Mouse (Mus musculus) stomach, postnatal 0 days (tissue): ENCODE results near the gene Hoxb7. TPM values are rescaled to one million over a fixed set of nuclear protein-coding genes. Genes with fewer than 3 reads are reported as not detected.

Experiments used
- ATAC-seq: fragments of 200-750 bp; cut with Nextera tagmentation; 2 replicates; pipeline ENCODE4 v1.8.0; 2017; ENCODE audit not compliant: low FRiP score, low TSS enrichment
- DNase-seq: peaks from one replicate; pipeline ENCODE4 v3.0.0-alpha.2; 2016; ENCODE audit warnings: low spot score
- H3K27ac ChIP-seq: fragments of 300-500 bp; sonication (generic); replicated peaks from 2 replicates; pipeline ENCODE4 v1.5.1; 2014; ENCODE audit warnings: mild to moderate bottlenecking, control low read depth
- H3K27me3 ChIP-seq: fragments of 300-500 bp; sonication (generic); 2 replicates; pipeline ENCODE4 v1.6.1; 2014; ENCODE audit warnings: low read length; ENCODE audit not compliant: control insufficient read depth, insufficient read depth
- H3K36me3 ChIP-seq: fragments of 300-500 bp; sonication (generic); 2 replicates; pipeline ENCODE4 v1.6.1; 2014; ENCODE audit warnings: low read length, mixed read lengths; ENCODE audit not compliant: control insufficient read depth, insufficient read depth
- H3K4me1 ChIP-seq: fragments of 300-500 bp; sonication (generic); replicated peaks from 2 replicates; pipeline ENCODE4 v1.6.1; 2014; ENCODE audit warnings: antibody characterized with exemption; ENCODE audit not compliant: control insufficient read depth, insufficient read depth
- H3K4me2 ChIP-seq: fragments of 300-500 bp; sonication (generic); replicated peaks from 2 replicates; pipeline ENCODE4 v1.6.1; 2014; ENCODE audit warnings: low read depth, mild to moderate bottlenecking, control low read depth, moderate library complexity
- H3K4me3 ChIP-seq: fragments of 300-500 bp; sonication (generic); 2 replicates; pipeline ENCODE4 v1.5.1; 2014; ENCODE audit warnings: low read depth, low read length, control low read depth
- H3K9ac ChIP-seq: fragments of 300-500 bp; sonication (generic); 2 replicates; pipeline ENCODE4 v1.6.1; 2014; ENCODE audit warnings: mild to moderate bottlenecking, low read length, control low read depth, mixed read lengths
- H3K9me3 ChIP-seq: fragments of 300-500 bp; sonication (generic); 2 replicates; pipeline ENCODE4 v1.6.1; 2016; ENCODE audit warnings: low read length; ENCODE audit not compliant: control insufficient read depth
- CTCF ChIP-seq: IDR thresholded peaks from 2 replicates; pipeline ENCODE4 v1.5.1; 2016; ENCODE audit warnings: antibody characterized with exemption, low read depth, mild to moderate bottlenecking, moderate library complexity
- EP300 ChIP-seq: optimal IDR thresholded peaks from 2 replicates; pipeline ENCODE3; 2016; ENCODE audit warnings: antibody characterized with exemption
- WGBS: fragments of 180-500 bp; shearing (Covaris S2); extraction: QIAGEN DNeasy Blood & Tissue Kit; methylation state at CpG from one replicate; pipeline ENCODE4 v1.1.7; 2014; 5-methylcytosine and 5-hydroxymethylcytosine counted together
- polyA plus RNA-seq: library from polyadenylated mRNA; unstranded; fragments of >200 nt; fragmentation: Nextera tagmentation; extraction: Ambion mirVana; gene quantifications from 2 replicates; pipeline ENCODE4 v1.2.1, GENCODE M21; 2015

Hoxb7 gene
- polyA plus RNA-seq, 1 experiment from 2014 or later: 6.0 TPM

DNA sequence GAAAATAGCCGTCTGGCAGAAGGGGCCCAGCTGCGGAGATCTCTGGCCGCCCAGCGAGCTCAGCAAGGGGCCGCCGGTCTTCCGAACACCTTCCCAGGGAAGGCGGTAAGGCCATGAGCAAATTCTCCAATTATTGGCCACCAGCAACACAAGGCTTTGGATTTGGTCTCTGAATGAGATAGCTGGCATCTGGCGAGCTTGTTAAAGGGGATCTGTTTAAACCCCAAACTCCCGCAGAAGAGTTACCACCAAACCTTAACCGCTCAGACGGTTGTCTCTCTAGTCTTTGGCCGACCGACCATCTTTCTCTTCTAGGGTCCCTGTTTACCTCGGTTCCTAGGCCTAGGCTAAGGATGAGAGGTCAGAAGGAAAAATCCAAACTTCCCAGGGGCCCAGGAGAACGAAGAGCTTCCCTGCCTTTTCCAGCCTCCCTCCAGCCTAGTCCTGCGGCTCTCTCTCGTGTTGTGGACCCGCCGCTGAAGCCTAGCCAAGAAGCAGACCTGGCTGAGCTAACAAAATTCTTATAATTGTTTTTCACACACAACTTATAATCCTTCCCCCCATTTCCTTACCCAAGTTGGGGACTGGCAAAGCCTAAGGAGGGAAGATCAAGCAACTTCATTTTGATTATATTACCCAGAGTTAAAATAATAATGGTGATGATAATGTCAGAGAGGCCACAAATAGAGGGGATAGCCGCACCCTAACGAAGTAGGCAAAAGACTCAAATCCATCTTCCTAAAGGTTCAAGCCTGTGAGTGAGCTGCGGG, 16.1 kb downstream of the Hoxb7 start:
- TF ChIP-seq CTCF (no peak), EP300 (no peak)

DNA sequence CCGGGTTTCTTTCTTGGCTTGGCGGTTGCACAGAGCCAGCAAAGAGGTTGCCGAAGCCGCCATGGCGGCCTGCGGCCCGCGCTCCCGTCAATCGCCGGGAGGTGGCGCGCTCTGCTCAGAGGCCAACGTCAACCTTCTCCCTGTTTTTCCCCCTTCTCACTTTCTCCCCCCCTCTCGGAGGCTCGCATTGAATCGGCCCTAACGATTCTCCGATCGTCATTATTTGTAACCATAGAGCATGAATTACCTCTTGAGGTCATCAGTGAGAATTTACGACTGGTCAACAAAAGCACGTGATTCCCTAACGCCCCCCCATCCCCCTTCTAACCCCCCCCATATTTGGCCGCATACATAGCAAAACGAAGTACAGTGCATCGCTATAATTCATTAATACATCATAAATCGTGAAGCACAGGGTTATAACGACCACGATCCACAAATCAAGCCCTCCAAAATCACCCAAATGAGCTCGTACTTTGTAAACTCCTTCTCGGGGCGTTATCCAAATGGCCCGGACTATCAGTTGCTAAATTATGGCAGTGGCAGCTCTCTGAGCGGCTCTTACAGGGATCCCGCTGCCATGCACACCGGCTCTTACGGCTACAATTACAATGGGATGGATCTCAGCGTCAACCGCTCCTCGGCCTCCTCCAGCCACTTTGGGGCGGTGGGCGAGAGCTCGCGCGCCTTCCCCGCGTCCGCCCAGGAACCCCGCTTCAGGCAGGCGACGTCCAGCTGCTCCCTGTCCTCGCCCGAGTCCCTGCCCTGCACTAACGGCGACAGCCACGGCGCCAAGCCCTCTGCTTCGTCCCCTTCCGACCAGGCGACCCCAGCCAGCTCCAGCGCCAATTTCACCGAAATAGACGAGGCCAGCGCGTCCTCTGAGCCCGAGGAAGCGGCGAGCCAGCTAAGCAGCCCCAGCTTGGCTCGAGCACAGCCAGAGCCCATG, 17.0 kb downstream of the Hoxb7 start, which contains the start of gene Hoxb5:
Gene Hoxb5 (plus strand): TSS at position 186 of the 949 bp plus-strand sequence.
- Histone ChIP-seq H3K4me2 (peak within 1 kb of the TSS; percentile 72), H3K36me3 (no peaks in the 10 kb centered on the region), H3K9ac (peak within 1 kb of the TSS; percentile 80), H3K4me3 (peak within 1 kb of the TSS; percentile 52), H3K27ac (peak within 1 kb of the TSS; percentile 92), H3K27me3 (no peaks in the 10 kb centered on the region), H3K9me3 (no peaks in the 10 kb centered on the region), H3K4me1 (no peaks in the 10 kb centered on the region)
- WGBS: 2% methylated on average over 69 of the region's 69 CpGs
- DNase-seq: peak; percentile 85
- TF ChIP-seq CTCF: peak; percentile 92
- TF ChIP-seq EP300: peak; percentile 28
- peak; percentile 56; the same call in 1 of the 2 replicates for ATAC-seq

More for the DNA sequence above, 16.1 kb downstream of the Hoxb7 start:
- H3K4me1 ChIP-seq: no peaks in the 10 kb centered on the region
- H3K27ac ChIP-seq: peak overlapping the region; percentile 8
- H3K9me3 ChIP-seq: no peaks in the 10 kb centered on the region
- no peaks in the 10 kb centered on the region for H3K36me3 ChIP-seq
- 16% methylated on average over 23 of the region's 23 CpGs for WGBS
- peak overlapping the region; percentile 41; the same call in 1 of the 2 replicates for H3K9ac ChIP-seq
- H3K4me2 ChIP-seq: peak overlapping the region; percentile 72
- peak overlapping the region; percentile 52 for H3K4me3 ChIP-seq
- no peaks in the 10 kb centered on the region for H3K27me3 ChIP-seq
- DNase-seq (no peak), ATAC-seq (no peak)

DNA sequence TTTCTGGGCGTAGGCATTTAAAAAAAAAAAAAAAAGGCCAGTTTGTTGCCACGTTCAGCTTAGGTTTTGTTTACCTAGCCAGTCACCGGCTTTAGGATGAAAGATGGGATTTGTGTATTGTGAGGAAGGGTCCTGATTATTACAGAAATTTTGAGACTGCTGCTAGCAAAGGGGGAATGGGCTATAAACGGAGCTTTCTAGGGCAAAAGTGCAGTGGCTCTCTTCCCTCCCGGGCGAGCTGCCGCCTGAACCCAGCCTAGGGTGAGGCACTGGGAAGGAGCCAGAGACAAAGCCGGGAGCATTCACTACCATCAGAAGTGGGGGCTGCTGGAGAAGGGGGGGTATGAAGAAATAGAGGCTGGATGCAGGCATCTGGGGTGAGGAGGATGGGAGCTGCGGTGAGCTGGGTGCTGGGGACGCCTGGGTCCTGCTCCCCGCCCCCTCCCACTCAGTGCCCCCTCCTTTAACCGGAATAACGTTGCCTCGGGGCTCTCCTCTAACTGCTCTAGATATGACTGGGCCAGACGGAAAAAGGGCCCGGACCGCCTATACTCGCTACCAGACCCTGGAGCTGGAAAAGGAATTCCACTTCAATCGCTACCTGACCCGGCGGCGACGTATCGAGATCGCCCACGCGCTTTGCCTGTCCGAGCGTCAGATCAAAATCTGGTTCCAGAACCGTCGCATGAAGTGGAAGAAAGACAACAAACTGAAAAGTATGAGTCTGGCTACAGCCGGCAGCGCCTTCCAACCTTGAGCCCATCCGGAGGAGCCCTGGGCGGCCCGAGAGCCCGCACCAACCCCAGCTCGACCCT, 18.2 kb downstream of the Hoxb7 start:
- ATAC-seq (no peak), DNase-seq (no peak)
- no peak for TF ChIP-seq EP300
- TF ChIP-seq CTCF: no peak
- no peaks in the 10 kb centered on the region for H3K27me3 ChIP-seq
- H3K36me3 ChIP-seq: no peaks in the 10 kb centered on the region
- peak overlapping the region; percentile 92 for H3K27ac ChIP-seq
- no peaks in the 10 kb centered on the region for H3K4me1 ChIP-seq
- peak overlapping the region; percentile 80 for H3K9ac ChIP-seq
- H3K4me3 ChIP-seq: peak overlapping the region; percentile 52
- 8% methylated on average over 38 of the region's 38 CpGs for WGBS
- H3K4me2 ChIP-seq: peak overlapping the region; percentile 72
- no peaks in the 10 kb centered on the region for H3K9me3 ChIP-seq

DNA sequence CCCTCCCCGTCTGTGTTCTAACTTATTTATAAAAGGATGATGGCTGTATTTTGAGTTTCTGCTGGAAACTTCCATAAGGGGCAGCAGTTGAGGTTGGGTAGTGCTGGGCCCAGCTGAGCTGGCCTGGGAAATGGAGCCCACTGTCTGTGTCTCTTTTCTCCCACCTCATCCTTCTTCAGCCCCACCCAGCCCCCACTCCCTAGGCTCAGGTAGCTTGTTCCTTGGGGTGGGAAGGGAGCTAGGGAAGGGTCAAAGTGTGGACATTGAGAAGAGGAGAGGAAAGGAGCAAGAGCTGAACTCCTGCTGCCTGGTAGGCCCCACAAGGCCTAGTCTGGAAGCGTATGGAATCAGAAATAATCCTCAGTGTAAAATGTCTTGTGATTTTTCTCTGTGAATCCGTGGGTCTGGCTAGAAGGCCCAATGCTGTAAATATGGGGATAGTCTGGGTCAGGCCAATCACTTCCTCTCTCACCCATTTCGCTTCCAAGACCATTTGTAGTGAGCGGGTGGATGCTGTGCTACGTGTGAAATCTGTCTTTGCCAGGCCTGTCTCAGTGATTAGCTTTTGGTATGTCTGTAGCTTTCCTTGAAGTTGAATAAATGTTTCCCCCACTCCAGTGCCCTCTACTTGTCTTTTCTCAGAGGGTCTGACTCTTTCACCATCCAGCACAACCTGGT, 19.2 kb downstream of the Hoxb7 start:
- Histone ChIP-seq H3K27ac (peak overlapping the region; percentile 86), H3K4me3 (peak overlapping the region; percentile 52)
- WGBS: 51% methylated on average over 6 of the region's 6 CpGs

More for the DNA sequence above, 19.2 kb downstream of the Hoxb7 start:
- Histone ChIP-seq H3K27me3 (no peaks in the 10 kb centered on the region), H3K4me1 (no peaks in the 10 kb centered on the region), H3K9ac (peak overlapping the region; percentile 80), H3K36me3 (no peaks in the 10 kb centered on the region), H3K9me3 (no peaks in the 10 kb centered on the region), H3K4me2 (peak overlapping the region; percentile 72)
- DNase-seq (no peak), ATAC-seq (no peak)
- no peak for TF ChIP-seq EP300
- TF ChIP-seq CTCF: no peak
